Mouse (Mus musculus) stomach, embryonic 15.5 days (tissue): Measurements from ENCODE around the gene Ranbp9. TPM values are rescaled to one million over a fixed set of nuclear protein-coding genes. Genes with fewer than 3 reads are reported as not detected.
A peak's percentile ranks its signal among the peaks of the same experiment; 100 is the strongest.

ENCODE experiments used
- ATAC-seq: fragments of 200-750 bp; cut with Nextera tagmentation; 2 replicates; pipeline ENCODE4 v1.8.0; 2017; ENCODE audit warnings: low read depth, moderate number of reproducible peaks, moderate TSS enrichment; ENCODE audit not compliant: insufficient read depth, low FRiP score
- H3K27ac ChIP-seq: fragments of 300-500 bp; sonication (generic); 2 replicates; pipeline ENCODE4 v1.5.1; 2015; ENCODE audit warnings: mild to moderate bottlenecking, inconsistent platforms
- H3K27me3 ChIP-seq: fragments of 300-500 bp; sonication (generic); replicated peaks from 2 replicates; pipeline ENCODE4 v1.6.1; 2015; ENCODE audit warnings: inconsistent platforms
- H3K36me3 ChIP-seq: fragments of 300-500 bp; sonication (generic); 2 replicates; pipeline ENCODE4 v1.6.1; 2015; ENCODE audit warnings: inconsistent platforms
- H3K4me1 ChIP-seq: fragments of 300-500 bp; sonication (generic); 2 replicates; pipeline ENCODE4 v1.6.1; 2015; ENCODE audit warnings: inconsistent platforms
- H3K4me2 ChIP-seq: fragments of 300-500 bp; sonication (generic); 2 replicates; pipeline ENCODE4 v1.6.1; 2015; ENCODE audit warnings: mild to moderate bottlenecking, inconsistent platforms
- H3K4me3 ChIP-seq: fragments of 300-500 bp; sonication (generic); replicated peaks from 2 replicates; pipeline ENCODE4 v1.5.1; 2015; ENCODE audit warnings: inconsistent platforms
- H3K9ac ChIP-seq: fragments of 300-500 bp; sonication (generic); 2 replicates; pipeline ENCODE4 v1.6.1; 2015; ENCODE audit warnings: inconsistent platforms
- H3K9me3 ChIP-seq: fragments of 300-500 bp; sonication (generic); 2 replicates; pipeline ENCODE4 v1.6.1; 2016; ENCODE audit warnings: inconsistent platforms
- WGBS: fragments of 180-500 bp; shearing (Covaris S2); methylation state at CpG from one replicate; pipeline ENCODE4 v1.1.7; 2015; 5-methylcytosine and 5-hydroxymethylcytosine counted together
- polyA plus RNA-seq: library from polyadenylated mRNA; unstranded; fragments of >200 nt; fragmentation: Nextera tagmentation; extraction: Ambion mirVana; gene quantifications from 2 replicates; pipeline ENCODE4 v1.2.1, GENCODE M21; 2015

Gene Ranbp9
- polyA plus RNA-seq, 1 experiment from 2014 or later, result 9.6 TPM

GRCm38 (mm10) chr13:43516119-43516518 lies 35.0 kb upstream of the Ranbp9 start:
- Histone ChIP-seq H3K9ac (no peak overlapping the region), H3K4me3 (no peak overlapping the region), H3K4me2 (no peak overlapping the region), H3K4me1 (no peaks in the 10 kb centered on the region), H3K27me3 (no peaks in the 10 kb centered on the region), H3K27ac (no peak overlapping the region), H3K9me3 (no peaks in the 10 kb centered on the region), H3K36me3 (no peaks in the 10 kb centered on the region)
- no peak for ATAC-seq
- WGBS, result 93% methylated on average over 5 of the region's 5 CpGs

- Histone ChIP-seq H3K36me3 (no peaks in the 10 kb centered on the region), H3K27me3 (no peaks in the 10 kb centered on the region), H3K9me3 (no peaks in the 10 kb centered on the region), H3K4me3 (no peak overlapping the region), H3K4me2 (no peak overlapping the region), H3K27ac (no peak overlapping the region), H3K4me1 (no peaks in the 10 kb centered on the region), H3K9ac (no peak overlapping the region)
- WGBS, result 64% methylated on average over 8 of the region's 8 CpGs
- ATAC-seq, result no peak
These were observed 33.9 kb upstream of the Ranbp9 start for GRCm38 (mm10) chr13:43514950-43515358.

- no peak for ATAC-seq
- H3K36me3 ChIP-seq, result no peaks in the 10 kb centered on the region
- H3K27me3 ChIP-seq, result no peaks in the 10 kb centered on the region
- no peaks in the 10 kb centered on the region for H3K4me1 ChIP-seq
- H3K9ac ChIP-seq, result no peak overlapping the region
- no peaks in the 10 kb centered on the region for H3K9me3 ChIP-seq
- no peak overlapping the region for H3K4me3 ChIP-seq
- H3K4me2 ChIP-seq, result no peak overlapping the region
- no peak overlapping the region for H3K27ac ChIP-seq
- WGBS, result 79% methylated on average over 3 of the region's 3 CpGs
These were observed 31.7 kb upstream of the Ranbp9 start for GRCm38 (mm10) chr13:43512736-43513135.

GRCm38 (mm10) chr13:43505798-43506197 lies 24.7 kb upstream of the Ranbp9 start:
- WGBS, result 81% methylated on average over 3 of the region's 3 CpGs
- no peaks in the 10 kb centered on the region for H3K9me3 ChIP-seq
- H3K4me2 ChIP-seq, result no peak overlapping the region
- no peak for ATAC-seq
- no peak overlapping the region for H3K9ac ChIP-seq
- no peaks in the 10 kb centered on the region for H3K36me3 ChIP-seq
- no peak overlapping the region for H3K4me3 ChIP-seq
- H3K27ac ChIP-seq, result no peak overlapping the region
- 0 out of 2 replicates have a peak, but pooled peaks cover 7% of the 10 kb centered on the region for H3K4me1 ChIP-seq
- H3K27me3 ChIP-seq, result no peaks in the 10 kb centered on the region

GRCm38 (mm10) chr13:43503395-43503850 lies 22.3 kb upstream of the Ranbp9 start:
- peak overlapping the region; percentile 20 for H3K4me3 ChIP-seq
- peak overlapping the region; percentile 60 for H3K4me2 ChIP-seq
- H3K4me1 ChIP-seq, result 0 out of 2 replicates have a peak, but pooled peaks cover 7% of the 10 kb centered on the region
- ATAC-seq, result peak; percentile 87
- H3K36me3 ChIP-seq, result no peaks in the 10 kb centered on the region
- peak overlapping the region; percentile 80 for H3K27ac ChIP-seq
- no peak overlapping the region for H3K9ac ChIP-seq
- no peaks in the 10 kb centered on the region for H3K9me3 ChIP-seq
- H3K27me3 ChIP-seq, result no peaks in the 10 kb centered on the region
- 1% methylated on average over 19 of the region's 19 CpGs for WGBS

GRCm38 (mm10) chr13:43501601-43502000 lies 20.5 kb upstream of the Ranbp9 start:
- H3K4me2 ChIP-seq, result no peak overlapping the region
- 87% methylated on average over 5 of the region's 5 CpGs for WGBS
- 0 out of 2 replicates have a peak, but pooled peaks cover 7% of the 10 kb centered on the region for H3K4me1 ChIP-seq
- no peaks in the 10 kb centered on the region for H3K9me3 ChIP-seq
- H3K4me3 ChIP-seq, result no peak overlapping the region
- H3K36me3 ChIP-seq, result no peaks in the 10 kb centered on the region
- H3K27ac ChIP-seq, result no peak overlapping the region
- H3K27me3 ChIP-seq, result no peaks in the 10 kb centered on the region
- no peak for ATAC-seq
- no peak overlapping the region for H3K9ac ChIP-seq

- no peak for ATAC-seq
- no peaks in the 10 kb centered on the region for H3K27me3 ChIP-seq
- H3K36me3 ChIP-seq, result no peaks in the 10 kb centered on the region
- H3K4me1 ChIP-seq, result 0 out of 2 replicates have a peak, but pooled peaks cover 7% of the 10 kb centered on the region
- WGBS, result 92% methylated on average over 4 of the region's 4 CpGs
- no peak overlapping the region for H3K27ac ChIP-seq
- H3K9ac ChIP-seq, result no peak overlapping the region
- no peak overlapping the region for H3K4me2 ChIP-seq
- no peaks in the 10 kb centered on the region for H3K9me3 ChIP-seq
- H3K4me3 ChIP-seq, result no peak overlapping the region
These were observed 19.4 kb upstream of the Ranbp9 start for GRCm38 (mm10) chr13:43500483-43500850.

- Histone ChIP-seq H3K9me3 (no peaks in the 10 kb centered on the region), H3K4me3 (no peak overlapping the region), H3K36me3 (no peaks in the 10 kb centered on the region), H3K9ac (no peak overlapping the region), H3K27ac (no peak overlapping the region), H3K27me3 (no peaks in the 10 kb centered on the region), H3K4me1 (0 out of 2 replicates have a peak, but pooled peaks cover 7% of the 10 kb centered on the region), H3K4me2 (no peak overlapping the region)
- 74% methylated on average over 7 of the region's 7 CpGs for WGBS
- ATAC-seq, result no peak
These were observed 18.8 kb upstream of the Ranbp9 start for GRCm38 (mm10) chr13:43499731-43500482.

GRCm38 (mm10) chr13:43498849-43499248 lies 17.8 kb upstream of the Ranbp9 start:
- no peak overlapping the region for H3K4me2 ChIP-seq
- H3K27ac ChIP-seq, result no peak overlapping the region
- no peak overlapping the region for H3K4me3 ChIP-seq
- 56% methylated on average over 14 of the region's 14 CpGs for WGBS
- H3K27me3 ChIP-seq, result no peaks in the 10 kb centered on the region
- ATAC-seq, result no peak
- H3K9ac ChIP-seq, result no peak overlapping the region
- no peaks in the 10 kb centered on the region for H3K9me3 ChIP-seq
- 0 out of 2 replicates have a peak, but pooled peaks cover 6% of the 10 kb centered on the region for H3K4me1 ChIP-seq
- no peaks in the 10 kb centered on the region for H3K36me3 ChIP-seq

- 96% methylated on average over 3 of the region's 3 CpGs for WGBS
- H3K9me3 ChIP-seq, result no peaks in the 10 kb centered on the region
- H3K4me3 ChIP-seq, result no peak overlapping the region
- H3K9ac ChIP-seq, result no peak overlapping the region
- H3K4me1 ChIP-seq, result no peaks in the 10 kb centered on the region
- no peak overlapping the region for H3K4me2 ChIP-seq
- no peak overlapping the region for H3K27ac ChIP-seq
- ATAC-seq, result no peak
- H3K36me3 ChIP-seq, result no peaks in the 10 kb centered on the region
- H3K27me3 ChIP-seq, result no peaks in the 10 kb centered on the region
These were observed 16.7 kb upstream of the Ranbp9 start for GRCm38 (mm10) chr13:43497769-43498168.

- no peaks in the 10 kb centered on the region for H3K27me3 ChIP-seq
- WGBS, result 38% methylated on average over 2 of the region's 2 CpGs
- H3K4me1 ChIP-seq, result no peaks in the 10 kb centered on the region
- H3K9ac ChIP-seq, result no peak overlapping the region
- H3K27ac ChIP-seq, result no peak overlapping the region
- H3K9me3 ChIP-seq, result no peaks in the 10 kb centered on the region
- ATAC-seq, result no peak
- no peak overlapping the region for H3K4me2 ChIP-seq
- H3K4me3 ChIP-seq, result no peak overlapping the region
- no peaks in the 10 kb centered on the region for H3K36me3 ChIP-seq
These were observed 15.6 kb upstream of the Ranbp9 start for GRCm38 (mm10) chr13:43496660-43497059.

- Histone ChIP-seq H3K9ac (no peak overlapping the region), H3K27ac (no peak overlapping the region), H3K4me3 (no peak overlapping the region), H3K4me2 (no peak overlapping the region), H3K9me3 (no peaks in the 10 kb centered on the region), H3K36me3 (no peaks in the 10 kb centered on the region), H3K4me1 (no peaks in the 10 kb centered on the region), H3K27me3 (no peaks in the 10 kb centered on the region)
- WGBS, result 88% methylated on average over 7 of the region's 7 CpGs
- ATAC-seq, result no peak
These were observed 14.6 kb upstream of the Ranbp9 start for GRCm38 (mm10) chr13:43495645-43496044.
